Mouse (Mus musculus) stomach, embryonic 14.5 days (tissue): ENCODE measurements at regions not wholly inside any gene's neighbourhood (a gene's known extent, or its start where the extent isn't known, plus 50 kb on each side); places are given as distances from the start of the nearest gene placed in this dataset. TPM values are rescaled to one million over a fixed set of nuclear protein-coding genes. Genes with fewer than 3 reads are reported as not detected.
"Not testable (repeated sequence)": the region's sequence is repeated elsewhere in the genome, so short reads cannot be mapped to it uniquely, and the experiment has no call there.

ENCODE experiments used
- ATAC-seq: fragments of 200-750 bp; cut with Nextera tagmentation; 2 replicates; pipeline ENCODE4 v1.8.0; 2017; ENCODE audit warnings: low read depth, moderate TSS enrichment; ENCODE audit not compliant: insufficient number of reproducible peaks, insufficient read depth, low FRiP score
- H3K27ac ChIP-seq: fragments of 300-500 bp; sonication (generic); 2 replicates; pipeline ENCODE4 v1.5.1; 2014; ENCODE audit warnings: mild to moderate bottlenecking, low read length, moderate library complexity, mixed read lengths
- H3K27me3 ChIP-seq: fragments of 300-500 bp; sonication (generic); 2 replicates; pipeline ENCODE4 v1.6.1; 2014; ENCODE audit warnings: low read length, control low read depth, mixed read lengths; ENCODE audit not compliant: control insufficient read depth, insufficient read depth
- H3K36me3 ChIP-seq: fragments of 300-500 bp; sonication (generic); 2 replicates; pipeline ENCODE4 v1.6.1; 2014; ENCODE audit warnings: mild to moderate bottlenecking, control low read depth, low read length, moderate library complexity, mixed read lengths; ENCODE audit not compliant: control insufficient read depth, insufficient read depth
- H3K4me1 ChIP-seq: fragments of 300-500 bp; sonication (generic); 2 replicates; pipeline ENCODE4 v1.6.1; 2014; ENCODE audit warnings: low read length, control low read depth, mixed read lengths; ENCODE audit not compliant: control insufficient read depth, insufficient read depth
- H3K4me2 ChIP-seq: fragments of 300-500 bp; sonication (generic); replicated peaks from 2 replicates; pipeline ENCODE4 v1.6.1; 2014; ENCODE audit warnings: low read depth, low read length, control low read depth
- H3K4me3 ChIP-seq: fragments of 300-500 bp; sonication (generic); 2 replicates; pipeline ENCODE4 v1.5.1; 2014; ENCODE audit warnings: low read depth, low read length, control low read depth
- H3K9ac ChIP-seq: fragments of 300-500 bp; sonication (generic); replicated peaks from 2 replicates; pipeline ENCODE4 v1.6.1; 2014; ENCODE audit warnings: low read depth, mild to moderate bottlenecking, control low read depth, low read length, moderate library complexity, mixed read lengths
- H3K9me3 ChIP-seq: fragments of 300-500 bp; sonication (generic); 2 replicates; pipeline ENCODE4 v1.6.1; 2016; ENCODE audit warnings: low read depth, low read length, control low read depth; ENCODE audit not compliant: control insufficient read depth
- WGBS: fragments of 180-500 bp; shearing (Covaris S2); extraction: QIAGEN DNeasy Blood & Tissue Kit; methylation state at CpG from one replicate; pipeline ENCODE4 v1.1.7; 2014; 5-methylcytosine and 5-hydroxymethylcytosine counted together
- microRNA-seq: library from miRNA; unstranded; fragments of <30 nt; microRNA quantifications from one replicate; pipeline ENCODE4, GENCODE M21; 2016

DNA sequence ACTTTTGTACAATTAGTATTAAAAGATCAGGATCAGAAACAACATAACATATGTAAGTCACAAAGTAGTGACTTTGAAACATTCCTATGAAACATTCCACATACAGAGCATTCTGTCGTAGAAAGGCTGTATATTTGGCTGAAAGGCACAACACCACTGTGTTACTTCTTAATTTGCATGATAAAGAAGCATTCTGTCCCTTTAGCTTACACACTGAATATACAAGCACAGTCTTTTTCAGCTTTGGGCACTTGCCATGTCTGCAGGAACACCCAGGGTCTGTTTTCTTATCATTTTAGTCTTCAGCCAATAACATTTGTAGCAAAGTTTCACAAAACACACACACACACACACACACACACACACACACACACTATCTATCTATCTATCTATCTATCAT, 82.2 kb upstream of the Klhl1 start:
- not testable (repeated sequence) for ATAC-seq
- 50% methylated on average over 1 of the region's 1 CpGs for WGBS

GRCm38 (mm10) chr14:96592051-96592450, 73.1 kb upstream of the Klhl1 start:
- H3K36me3 ChIP-seq = no peaks in the 10 kb centered on the region
- H3K27me3 ChIP-seq = no peaks in the 10 kb centered on the region
- no peak overlapping the region for H3K27ac ChIP-seq
- no peak for ATAC-seq
- H3K9me3 ChIP-seq = no peaks in the 10 kb centered on the region
- no peak overlapping the region for H3K4me3 ChIP-seq
- H3K9ac ChIP-seq = no peak overlapping the region
- H3K4me1 ChIP-seq = no peaks in the 10 kb centered on the region
- H3K4me2 ChIP-seq = no peak overlapping the region

More for the DNA sequence above, 82.2 kb upstream of the Klhl1 start:
- H3K36me3 ChIP-seq, H3K9ac ChIP-seq, H3K4me3 ChIP-seq, H3K27ac ChIP-seq, H3K4me2 ChIP-seq, H3K4me1 ChIP-seq, H3K9me3 ChIP-seq, H3K27me3 ChIP-seq: not testable (repeated sequence)

Small RNA genes in the stretch of these regions (microRNA-seq; reads per million reads assigned to microRNA genes)
- not detected for gene Gm27441
